Mouse (Mus musculus): Measurements from ENCODE around the gene Tchh. TPM values are rescaled to one million over a fixed set of nuclear protein-coding genes. Genes with fewer than 3 reads are reported as not detected.
A peak's percentile ranks its signal among the peaks of the same experiment; 100 is the strongest.

The Tchh gene
- polyA plus RNA-seq, 1 experiment from 2014 or later: 0.44 TPM

- H3K27ac ChIP-seq (replicated peaks): peak overlapping the region; percentile 36
- under 1% methylated on average over 59 of the region's 59 CpGs for WGBS
- no peaks in the 10 kb centered on the region for H3K9me3 ChIP-seq
- H3K4me1 ChIP-seq: peaks cover 25% of the 10 kb centered on the region
- peak overlapping the region; percentile 98 for H3K4me2 ChIP-seq
- ATAC-seq (ENCODE audit: extremely low read depth, insufficient number of reproducible peaks, low FRiP score, low TSS enrichment): no peak
- H3K36me3 ChIP-seq: no peaks in the 10 kb centered on the region
- H3K9ac ChIP-seq: peak overlapping the region; percentile 73
- peaks cover 64% of the 10 kb centered on the region for H3K27me3 ChIP-seq (replicated peaks)
- peak overlapping the region; percentile 72 for H3K4me3 ChIP-seq
Observed at GRCm38 (mm10) chr3:93447138-93447841, 5.2 kb downstream of the Tchh start.

GRCm38 (mm10) chr3:93466556-93466955 is 24.4 kb downstream of the Tchh start:
- Histone ChIP-seq H3K9ac (no peak overlapping the region), H3K4me1 (peaks cover 9% of the 10 kb centered on the region), H3K27me3 (replicated peaks) (no peaks in the 10 kb centered on the region), H3K4me3 (no peak overlapping the region), H3K36me3 (no peaks in the 10 kb centered on the region), H3K9me3 (no peaks in the 10 kb centered on the region), H3K4me2 (no peak overlapping the region), H3K27ac (replicated peaks) (no peak overlapping the region)
- ATAC-seq (ENCODE audit: extremely low read depth, insufficient number of reproducible peaks, low FRiP score, low TSS enrichment): no peak
- WGBS: 59% methylated on average over 3 of the region's 3 CpGs

- Histone ChIP-seq H3K27me3 (replicated peaks) (no peaks in the 10 kb centered on the region), H3K9me3 (no peaks in the 10 kb centered on the region), H3K27ac (replicated peaks) (no peak overlapping the region), H3K4me1 (peaks cover 9% of the 10 kb centered on the region), H3K4me3 (no peak overlapping the region), H3K9ac (no peak overlapping the region), H3K4me2 (no peak overlapping the region), H3K36me3 (no peaks in the 10 kb centered on the region)
- ATAC-seq (ENCODE audit: extremely low read depth, insufficient number of reproducible peaks, low FRiP score, low TSS enrichment): no peak
- 44% methylated on average over 4 of the region's 4 CpGs for WGBS
Observed at GRCm38 (mm10) chr3:93467130-93467529, 25.0 kb downstream of the Tchh start.

DNA sequence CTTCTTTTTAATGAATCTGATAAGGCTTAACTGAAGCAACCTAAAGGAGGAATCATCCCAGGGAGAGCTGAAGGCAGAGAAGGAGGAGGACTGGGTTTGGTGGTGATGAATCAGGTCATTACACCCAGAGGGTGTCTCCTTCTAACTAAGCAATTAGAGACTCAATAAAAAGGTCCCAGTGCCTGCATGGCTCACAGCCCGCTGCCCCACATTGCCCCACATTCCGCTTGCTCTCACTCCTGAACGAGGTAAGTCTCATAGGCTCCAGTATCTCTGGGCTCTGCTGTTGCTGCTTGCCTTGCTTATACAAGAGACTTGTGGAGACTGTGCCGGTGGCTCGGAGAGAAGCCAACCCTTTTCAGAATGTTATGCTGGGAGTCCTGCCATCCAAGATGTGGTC is 26.4 kb downstream of the Tchh start, which contains the start of gene Tchhl1:
Tchhl1 (plus strand) TSS at position 194 of the 400 bp plus-strand sequence.
- peaks cover 9% of the 10 kb centered on the region for H3K4me1 ChIP-seq
- H3K9ac ChIP-seq: no peak within 1 kb of the TSS
- 65% methylated on average over 5 of the region's 5 CpGs for WGBS
- no peaks in the 10 kb centered on the region for H3K27me3 ChIP-seq (replicated peaks)
- ATAC-seq (ENCODE audit: extremely low read depth, insufficient number of reproducible peaks, low FRiP score, low TSS enrichment): no peak
- H3K27ac ChIP-seq (replicated peaks): no peak within 1 kb of the TSS
- H3K4me3 ChIP-seq: no peak within 1 kb of the TSS
- no peak within 1 kb of the TSS for H3K4me2 ChIP-seq
- H3K9me3 ChIP-seq: no peaks in the 10 kb centered on the region
- H3K36me3 ChIP-seq: no peaks in the 10 kb centered on the region

GRCm38 (mm10) chr3:93469629-93470028 is 27.5 kb downstream of the Tchh start:
- Histone ChIP-seq H3K4me2 (no peak overlapping the region), H3K9me3 (no peaks in the 10 kb centered on the region), H3K4me1 (peaks cover 9% of the 10 kb centered on the region), H3K27me3 (replicated peaks) (no peaks in the 10 kb centered on the region), H3K4me3 (no peak overlapping the region), H3K9ac (no peak overlapping the region), H3K36me3 (no peaks in the 10 kb centered on the region), H3K27ac (replicated peaks) (no peak overlapping the region)
- WGBS: 57% methylated on average over 3 of the region's 3 CpGs
- ATAC-seq (ENCODE audit: extremely low read depth, insufficient number of reproducible peaks, low FRiP score, low TSS enrichment): no peak

GRCm38 (mm10) chr3:93480053-93480452 is 37.9 kb downstream of the Tchh start:
- ATAC-seq (ENCODE audit: extremely low read depth, insufficient number of reproducible peaks, low FRiP score, low TSS enrichment): no peak
- Histone ChIP-seq H3K36me3 (no peaks in the 10 kb centered on the region), H3K4me3 (no peak overlapping the region), H3K27me3 (replicated peaks) (no peaks in the 10 kb centered on the region), H3K9me3 (no peaks in the 10 kb centered on the region), H3K4me2 (no peak overlapping the region), H3K9ac (no peak overlapping the region), H3K27ac (replicated peaks) (no peak overlapping the region), H3K4me1 (0 out of 2 replicates have a peak, but pooled peaks cover 9% of the 10 kb centered on the region)
- WGBS: 49% methylated on average over 1 of the region's 1 CpGs

GRCm38 (mm10) chr3:93481982-93482616 is 40.0 kb downstream of the Tchh start:
- no peak overlapping the region for H3K27ac ChIP-seq (replicated peaks)
- no peak overlapping the region for H3K9ac ChIP-seq
- H3K36me3 ChIP-seq: no peaks in the 10 kb centered on the region
- H3K4me3 ChIP-seq: no peak overlapping the region
- no peaks in the 10 kb centered on the region for H3K27me3 ChIP-seq (replicated peaks)
- 0 out of 2 replicates have a peak, but pooled peaks cover 9% of the 10 kb centered on the region for H3K4me1 ChIP-seq
- H3K4me2 ChIP-seq: no peak overlapping the region
- 64% methylated on average over 2 of the region's 2 CpGs for WGBS
- H3K9me3 ChIP-seq: no peaks in the 10 kb centered on the region
- ATAC-seq (ENCODE audit: extremely low read depth, insufficient number of reproducible peaks, low FRiP score, low TSS enrichment): no peak

- Histone ChIP-seq H3K36me3 (no peaks in the 10 kb centered on the region), H3K4me1 (0 out of 2 replicates have a peak, but pooled peaks cover 4% of the 10 kb centered on the region), H3K9ac (no peak overlapping the region), H3K4me2 (no peak overlapping the region), H3K27ac (replicated peaks) (no peak overlapping the region), H3K9me3 (no peaks in the 10 kb centered on the region), H3K4me3 (no peak overlapping the region), H3K27me3 (replicated peaks) (no peaks in the 10 kb centered on the region)
- ATAC-seq (ENCODE audit: extremely low read depth, insufficient number of reproducible peaks, low FRiP score, low TSS enrichment): no peak
- 79% methylated on average over 3 of the region's 3 CpGs for WGBS
Observed at GRCm38 (mm10) chr3:93485611-93486010, 43.5 kb downstream of the Tchh start.

GRCm38 (mm10) chr3:93488541-93488940 is 46.4 kb downstream of the Tchh start:
- WGBS: 75% methylated on average over 2 of the region's 2 CpGs
- no peak overlapping the region for H3K4me3 ChIP-seq
- no peak overlapping the region for H3K9ac ChIP-seq
- H3K36me3 ChIP-seq: no peaks in the 10 kb centered on the region
- no peak overlapping the region for H3K27ac ChIP-seq (replicated peaks)
- H3K4me1 ChIP-seq: 0 out of 2 replicates have a peak, but pooled peaks cover 4% of the 10 kb centered on the region
- no peak for ATAC-seq (ENCODE audit: extremely low read depth, insufficient number of reproducible peaks, low FRiP score, low TSS enrichment)
- 0 out of 2 replicates have a peak, but pooled peaks cover 4% of the 10 kb centered on the region for H3K27me3 ChIP-seq (replicated peaks)
- no peak overlapping the region for H3K4me2 ChIP-seq
- H3K9me3 ChIP-seq: no peaks in the 10 kb centered on the region

DNA sequence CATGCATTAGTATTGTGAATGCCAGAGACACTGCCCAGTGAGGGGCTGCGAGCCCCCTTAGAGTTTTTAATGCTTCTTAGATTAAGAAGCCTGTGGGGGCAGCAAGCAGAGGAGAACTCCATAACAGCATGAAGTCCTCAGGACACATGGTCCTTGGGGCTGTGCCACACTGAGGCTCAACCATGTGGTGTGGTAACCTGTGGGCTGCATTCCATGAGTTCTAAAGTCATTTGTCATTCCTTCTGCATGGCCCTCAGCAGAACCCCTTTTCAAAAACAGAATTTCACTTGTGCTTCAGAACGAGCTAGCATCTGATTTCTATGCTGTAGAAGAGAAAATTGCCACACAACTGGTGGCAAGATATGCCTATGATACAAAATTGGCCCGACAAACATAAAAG is 50.0 kb downstream of the Tchh start:
- Histone ChIP-seq H3K27me3 (replicated peaks) (0 out of 2 replicates have a peak, but pooled peaks cover 4% of the 10 kb centered on the region), H3K9me3 (no peaks in the 10 kb centered on the region), H3K4me1 (no peaks in the 10 kb centered on the region), H3K4me3 (no peak overlapping the region), H3K36me3 (no peaks in the 10 kb centered on the region), H3K27ac (replicated peaks) (no peak overlapping the region), H3K4me2 (no peak overlapping the region), H3K9ac (no peak overlapping the region)
- WGBS: 54% methylated on average over 3 of the region's 3 CpGs
- no peak for ATAC-seq (ENCODE audit: extremely low read depth, insufficient number of reproducible peaks, low FRiP score, low TSS enrichment)

- no peaks in the 10 kb centered on the region for H3K4me1 ChIP-seq
- H3K27me3 ChIP-seq (replicated peaks): 0 out of 2 replicates have a peak, but pooled peaks cover 4% of the 10 kb centered on the region
- 2% methylated on average over 4 of the region's 4 CpGs for WGBS
- H3K36me3 ChIP-seq: no peaks in the 10 kb centered on the region
- no peak overlapping the region for H3K4me3 ChIP-seq
- H3K9ac ChIP-seq: no peak overlapping the region
- no peaks in the 10 kb centered on the region for H3K9me3 ChIP-seq
- no peak overlapping the region for H3K4me2 ChIP-seq
- ATAC-seq (ENCODE audit: extremely low read depth, insufficient number of reproducible peaks, low FRiP score, low TSS enrichment): no peak
- no peak overlapping the region for H3K27ac ChIP-seq (replicated peaks)
Observed at GRCm38 (mm10) chr3:93493992-93494391, 51.9 kb downstream of the Tchh start.
